Mouse (Mus musculus) myocyte (in vitro differentiated cells): ENCODE measurements around the gene Slc20a1. TPM values are rescaled to one million over a fixed set of nuclear protein-coding genes. Genes with fewer than 3 reads are reported as not detected.

Experiments used
- H3K27me3 ChIP-seq: one replicate; pipeline ENCODE4 v1.6.1; 2011; ENCODE audit not compliant: control insufficient read depth, insufficient read depth, insufficient read length
- H3K36me3 ChIP-seq: one replicate; pipeline ENCODE4 v1.6.1; 2011; ENCODE audit not compliant: control insufficient read depth, insufficient read depth
- H3K4me2 ChIP-seq: one replicate; pipeline ENCODE4 v1.6.1; 2011; ENCODE audit warnings: low read depth, control low read depth
- H3K4me3 ChIP-seq: one replicate; pipeline ENCODE4 v1.5.1; 2011; ENCODE audit warnings: mild to moderate bottlenecking, control low read depth, moderate library complexity
- H3K79me2 ChIP-seq: one replicate; pipeline ENCODE4 v1.6.1; 2011; ENCODE audit not compliant: control insufficient read depth, insufficient read depth
- H3ac ChIP-seq: one replicate; pipeline ENCODE4 v1.6.1; 2011; ENCODE audit not compliant: control insufficient read depth, insufficient read length
- CEBPB ChIP-seq: IDR thresholded peaks from 2 replicates; pipeline ENCODE4 v1.6.1; 2011; ENCODE audit warnings: mild to moderate bottlenecking, moderate library complexity; ENCODE audit not compliant: poor library complexity, insufficient read depth, severe bottlenecking
- E2F4 ChIP-seq: IDR thresholded peaks from one replicate; pipeline ENCODE4 v1.6.1; 2011; ENCODE audit warnings: mild to moderate bottlenecking, control low read depth, moderate library complexity; ENCODE audit not compliant: insufficient read depth
- MAX ChIP-seq: IDR thresholded peaks from one replicate; pipeline ENCODE4 v1.6.1; 2011; ENCODE audit warnings: low read depth, mild to moderate bottlenecking, control low read depth
- MYOD1 ChIP-seq, 3 experiments: IDR thresholded peaks; one replicate each; pipeline ENCODE4 v1.6.1; 2011; ENCODE audit warnings: control low read depth in 2 of 3, low read depth in 2 of 3, mild to moderate bottlenecking in 2 of 3, moderate library complexity in 1 of 3; ENCODE audit not compliant: insufficient read length in 2 of 3, control insufficient read depth in 1 of 3
- MYOG ChIP-seq, 3 experiments: IDR thresholded peaks; one replicate each; pipeline ENCODE4 v1.6.1; 2011; ENCODE audit warnings: control low read depth in 2 of 3, low read depth in 2 of 3, mild to moderate bottlenecking in 2 of 3; ENCODE audit not compliant: insufficient read length in 2 of 3, control insufficient read depth in 1 of 3, insufficient read depth in 1 of 3
- POLR2A ChIP-seq: IDR thresholded peaks from one replicate; pipeline ENCODE4 v1.6.1; 2011; ENCODE audit warnings: low read depth, mild to moderate bottlenecking, control low read depth, moderate library complexity; ENCODE audit not compliant: insufficient read length
- POLR2AphosphoS2 ChIP-seq: IDR thresholded peaks from one replicate; pipeline ENCODE4 v1.6.1; 2011; ENCODE audit warnings: low read depth, control low read depth; ENCODE audit not compliant: insufficient read length
- REST ChIP-seq: IDR thresholded peaks from one replicate; pipeline ENCODE4 v1.6.1; 2011; ENCODE audit warnings: mild to moderate bottlenecking, control low read depth, moderate library complexity; ENCODE audit not compliant: insufficient read depth, insufficient read length
- SRF ChIP-seq: IDR thresholded peaks from one replicate; pipeline ENCODE4 v1.6.1; 2011; ENCODE audit warnings: low read depth; ENCODE audit not compliant: control insufficient read depth, insufficient read length
- TCF12 ChIP-seq: IDR thresholded peaks from one replicate; pipeline ENCODE4 v1.6.1; 2011; ENCODE audit warnings: mild to moderate bottlenecking, control low read depth; ENCODE audit not compliant: poor library complexity, insufficient read depth, severe bottlenecking
- TCF3 ChIP-seq: IDR thresholded peaks from one replicate; pipeline ENCODE4 v1.6.1; 2011; ENCODE audit warnings: low read depth, control low read depth; ENCODE audit not compliant: insufficient read length
- USF1 ChIP-seq: IDR thresholded peaks from one replicate; pipeline ENCODE4 v1.6.1; 2011; ENCODE audit warnings: low read depth, mild to moderate bottlenecking, control low read depth, moderate library complexity
- polyA plus RNA-seq: library from polyadenylated mRNA; unstranded; fragments of >200 nt; fragmentation: generic; extraction: Trizol; gene quantifications from one replicate; pipeline ENCODE4 v1.2.1, GENCODE M21; 2012; ENCODE audit warnings: missing spikeins

Slc20a1 gene
- polyA plus RNA-seq = 41.7 TPM

- H3K4me2 ChIP-seq = peak within 1 kb of the TSS; percentile 90
- peak within 1 kb of the TSS; percentile 78 for H3K4me3 ChIP-seq
- H3K79me2 ChIP-seq = peaks cover 45% of the 10 kb centered on the region
- H3ac ChIP-seq = peak within 1 kb of the TSS; percentile 62
- no peaks in the 10 kb centered on the region for H3K27me3 ChIP-seq
- H3K36me3 ChIP-seq = peaks cover 37% of the 10 kb centered on the region
- TF ChIP-seq REST = no peak
- peak; percentile 2 for TF ChIP-seq MAX
- peak; percentile 45 for TF ChIP-seq SRF
- peak; percentile 80 for TF ChIP-seq POLR2A
- peak; percentile 44 for TF ChIP-seq E2F4
- TF ChIP-seq MYOD1 (IDR thresholded peaks at IDR 0.05; ENCODE audit: control insufficient read depth in 1 of 3, insufficient read length in 2 of 3, low read depth in 2 of 3) = peak in 1 of 3 experiments; percentile 14
- TF ChIP-seq TCF3 = no peak
- TF ChIP-seq CEBPB = peak; percentile 39; the same call in 1 of the 2 replicates
- TF ChIP-seq USF1 = peak; percentile 93
- peak in 1 of 3 experiments; percentile 2 for TF ChIP-seq MYOG (IDR thresholded peaks at IDR 0.05; ENCODE audit: control insufficient read depth in 1 of 3, insufficient read depth in 1 of 3, insufficient read length in 2 of 3, low read depth in 2 of 3)
- TF ChIP-seq POLR2AphosphoS2 = peak; percentile 91
- TF ChIP-seq TCF12 = no peak
Observed at GRCm38 (mm10) chr2:129198436-129199327, at the start of gene Slc20a1. TSS of gene Slc20a1 (plus strand) at chr2:129198764.

GRCm38 (mm10) chr2:129148836-129149235, 49.7 kb upstream of the Slc20a1 start:
- Histone ChIP-seq H3K36me3 (no peaks in the 10 kb centered on the region), H3K4me3 (no peak overlapping the region), H3K79me2 (no peaks in the 10 kb centered on the region), H3K4me2 (no peak overlapping the region), H3ac (no peak overlapping the region), H3K27me3 (no peaks in the 10 kb centered on the region)
- no peak for TF ChIP-seq TCF12
- no peak for TF ChIP-seq POLR2AphosphoS2
- no peak for TF ChIP-seq MAX
- no peak for TF ChIP-seq USF1
- no peak for TF ChIP-seq CEBPB
- TF ChIP-seq MYOG (IDR thresholded peaks at IDR 0.05; ENCODE audit: control insufficient read depth in 1 of 3, insufficient read depth in 1 of 3, insufficient read length in 2 of 3, low read depth in 2 of 3) = no peak
- TF ChIP-seq E2F4 = no peak
- no peak for TF ChIP-seq POLR2A
- no peak for TF ChIP-seq SRF
- TF ChIP-seq MYOD1 (IDR thresholded peaks at IDR 0.05; ENCODE audit: control insufficient read depth in 1 of 3, insufficient read length in 2 of 3, low read depth in 2 of 3) = no peak

- Histone ChIP-seq H3K4me2 (no peak overlapping the region), H3K79me2 (no peaks in the 10 kb centered on the region), H3ac (no peak overlapping the region), H3K27me3 (no peaks in the 10 kb centered on the region), H3K36me3 (no peaks in the 10 kb centered on the region), H3K4me3 (no peak overlapping the region)
- no peak for TF ChIP-seq MAX
- TF ChIP-seq MYOD1 (IDR thresholded peaks at IDR 0.05; ENCODE audit: control insufficient read depth in 1 of 3, insufficient read length in 2 of 3, low read depth in 2 of 3) = no peak
- TF ChIP-seq CEBPB = no peak
- no peak for TF ChIP-seq REST
- no peak for TF ChIP-seq SRF
- no peak for TF ChIP-seq MYOG (IDR thresholded peaks at IDR 0.05; ENCODE audit: control insufficient read depth in 1 of 3, insufficient read depth in 1 of 3, insufficient read length in 2 of 3, low read depth in 2 of 3)
- no peak for TF ChIP-seq E2F4
- no peak for TF ChIP-seq POLR2AphosphoS2
- TF ChIP-seq USF1 = no peak
- TF ChIP-seq TCF3 = no peak
- no peak for TF ChIP-seq POLR2A
- no peak for TF ChIP-seq TCF12
Observed at GRCm38 (mm10) chr2:129150386-129150785, 48.2 kb upstream of the Slc20a1 start.

- Histone ChIP-seq H3K79me2 (no peaks in the 10 kb centered on the region), H3K4me2 (no peak overlapping the region), H3K27me3 (no peaks in the 10 kb centered on the region), H3ac (no peak overlapping the region), H3K4me3 (no peak overlapping the region), H3K36me3 (no peaks in the 10 kb centered on the region)
- TF ChIP-seq CEBPB = no peak
- no peak for TF ChIP-seq USF1
- TF ChIP-seq E2F4 = no peak
- no peak for TF ChIP-seq MYOD1 (IDR thresholded peaks at IDR 0.05; ENCODE audit: control insufficient read depth in 1 of 3, insufficient read length in 2 of 3, low read depth in 2 of 3)
- no peak for TF ChIP-seq MYOG (IDR thresholded peaks at IDR 0.05; ENCODE audit: control insufficient read depth in 1 of 3, insufficient read depth in 1 of 3, insufficient read length in 2 of 3, low read depth in 2 of 3)
- no peak for TF ChIP-seq TCF12
Observed at GRCm38 (mm10) chr2:129151111-129151510, 47.5 kb upstream of the Slc20a1 start.
